Mouse (Mus musculus): ENCODE measurements around the gene Fam71b.
"Not testable (repeated sequence)": the region's sequence is repeated elsewhere in the genome, so short reads cannot be mapped to it uniquely, and the experiment has no call there.

Fam71b gene

GRCm38 (mm10) chr11:46384925-46385324 is 11.4 kb upstream of the Fam71b start:
- no peak for DNase-seq (ENCODE audit: low spot score)

GRCm38 (mm10) chr11:46386556-46386955 is 9.8 kb upstream of the Fam71b start:
- DNase-seq (ENCODE audit: low spot score), result no peak

GRCm38 (mm10) chr11:46387061-46387460 is 9.3 kb upstream of the Fam71b start:
- DNase-seq (ENCODE audit: low spot score), result no peak

- DNase-seq (ENCODE audit: low spot score), result no peak
Observed at GRCm38 (mm10) chr11:46388438-46388837, 7.9 kb upstream of the Fam71b start.

GRCm38 (mm10) chr11:46389336-46390117 is 6.8 kb upstream of the Fam71b start, which contains the start of gene Itk:
Itk (minus strand) TSS chr11:46389515.
- DNase-seq (ENCODE audit: low spot score), result no peak

GRCm38 (mm10) chr11:46390621-46391020 is 5.7 kb upstream of the Fam71b start:
- DNase-seq (ENCODE audit: low spot score), result no peak

GRCm38 (mm10) chr11:46392890-46393289 is 3.5 kb upstream of the Fam71b start:
- DNase-seq (ENCODE audit: low spot score), result no peak

GRCm38 (mm10) chr11:46393413-46393812 is 2.9 kb upstream of the Fam71b start:
- no peak for DNase-seq (ENCODE audit: low spot score)

GRCm38 (mm10) chr11:46395088-46395487 is 1.3 kb upstream of the Fam71b start:
- DNase-seq (ENCODE audit: low spot score), result no peak

GRCm38 (mm10) chr11:46395698-46396097 is 661 bp upstream of the Fam71b start:
- DNase-seq (ENCODE audit: low spot score), result no peak

GRCm38 (mm10) chr11:46396860-46397179 is 461 bp downstream of the Fam71b start:
- no peak for DNase-seq (ENCODE audit: low spot score)

GRCm38 (mm10) chr11:46397900-46398299 is 1.5 kb downstream of the Fam71b start:
- DNase-seq (ENCODE audit: low spot score), result no peak

- no peak for DNase-seq (ENCODE audit: low spot score)
Observed at GRCm38 (mm10) chr11:46398473-46398872, 2.1 kb downstream of the Fam71b start.

- no peak for DNase-seq (ENCODE audit: low spot score)
Observed at GRCm38 (mm10) chr11:46398933-46399383, 2.6 kb downstream of the Fam71b start.

- DNase-seq (ENCODE audit: low spot score), result no peak
Observed at GRCm38 (mm10) chr11:46401555-46401954, 5.2 kb downstream of the Fam71b start.

GRCm38 (mm10) chr11:46404986-46405385 is 8.6 kb downstream of the Fam71b start:
- no peak for DNase-seq (ENCODE audit: low spot score)

- DNase-seq (ENCODE audit: low spot score), result no peak
Observed at GRCm38 (mm10) chr11:46406721-46407120, 10.4 kb downstream of the Fam71b start.

GRCm38 (mm10) chr11:46410018-46410563 is 13.7 kb downstream of the Fam71b start:
- DNase-seq (ENCODE audit: low spot score), result no peak

GRCm38 (mm10) chr11:46418438-46418837 is 22.1 kb downstream of the Fam71b start:
- DNase-seq (ENCODE audit: low spot score), result no peak

GRCm38 (mm10) chr11:46418860-46419259 is 22.5 kb downstream of the Fam71b start:
- DNase-seq (ENCODE audit: low spot score), result no peak

GRCm38 (mm10) chr11:46421086-46421888 is 24.9 kb downstream of the Fam71b start:
- DNase-seq (ENCODE audit: low spot score), result no peak

- DNase-seq (ENCODE audit: low spot score), result not testable (repeated sequence)
Observed at GRCm38 (mm10) chr11:46428131-46428530, 31.8 kb downstream of the Fam71b start.

- DNase-seq (ENCODE audit: low spot score), result no peak
Observed at GRCm38 (mm10) chr11:46430123-46430522, 33.8 kb downstream of the Fam71b start.
